Mouse (Mus musculus): ENCODE results near the gene Trpc4ap.

- TF ChIP-seq CTCF (IDR thresholded peaks at IDR 0.05; ENCODE audit: low read depth, low read length) (no peak), EP300 (IDR thresholded peaks at IDR 0.05; ENCODE audit: insufficient read depth, low read depth, low read length) (no peak), POLR2A (IDR thresholded peaks at IDR 0.05; ENCODE audit: insufficient read depth, low read length) (no peak)
Measured at GRCm38 (mm10) chr2:155636881-155637280, 55.3 kb downstream of the Trpc4ap start.

Measured in ES-Bruce4 (cell line).